Mouse (Mus musculus) CD4-positive, CD25-positive, alpha-beta regulatory T cell (primary cell): ENCODE data around the gene Vmac. TPM values are rescaled to one million over a fixed set of nuclear protein-coding genes. Genes with fewer than 3 reads are reported as not detected.

Experiments
- polyA plus RNA-seq: library from polyadenylated mRNA; unstranded; fragments of 100-300 nt; shearing (Covaris generic); gene quantifications from one replicate; pipeline ENCODE4 v1.2.1, GENCODE M21; 2017

Gene Vmac
- polyA plus RNA-seq: 21.2 TPM

GRCm38 (mm10) chr17:56717363-56718058 is at the start of gene Vmac, which contains the start of gene Ndufa11:
Vmac (minus strand) TSS chr17:56718022.
Ndufa11 (plus strand) TSS chr17:56717767.

GRCm38 (mm10) chr17:56764474-56765354 is 46.9 kb upstream of the Vmac start, which contains the start of gene Dus3l:
Dus3l (plus strand) TSS chr17:56764757.

DNA sequence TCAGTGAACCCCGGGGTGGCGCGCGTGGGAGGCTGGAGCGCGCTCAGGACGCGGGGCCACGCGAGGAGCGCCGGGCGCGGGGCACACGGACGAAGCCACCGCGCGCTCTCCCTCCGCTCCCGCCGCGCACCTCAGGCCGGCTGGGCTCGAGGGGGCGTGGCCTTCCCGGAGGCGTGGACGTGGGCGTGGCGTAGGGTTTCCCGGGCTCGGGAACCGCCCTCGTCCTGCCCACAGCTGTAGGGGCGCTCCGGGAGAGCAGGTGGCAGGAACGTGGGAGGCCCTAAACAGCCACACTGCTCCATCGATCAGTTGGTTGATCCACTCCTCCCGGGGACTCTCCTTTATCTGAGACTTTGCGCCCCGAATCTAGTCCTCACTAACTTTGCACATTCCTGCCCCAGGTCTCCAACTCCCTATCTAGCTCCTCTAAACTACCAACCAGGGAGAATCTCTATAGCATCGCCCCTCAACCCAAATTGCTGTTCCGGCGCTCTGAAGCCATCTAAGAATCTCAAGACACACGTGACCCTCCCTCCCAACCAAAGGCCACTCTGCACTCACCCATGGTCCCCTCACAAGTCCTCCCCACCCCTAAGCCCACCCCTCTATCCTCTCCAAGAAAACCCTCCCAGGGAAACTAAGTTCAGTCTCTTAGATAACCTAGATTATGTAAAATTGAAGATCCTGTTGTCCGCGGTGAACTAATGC is 39.7 kb upstream of the Vmac start, which contains the start of gene Nrtn:
Gene Nrtn (minus strand): TSS at position 115 of the 708 bp plus-strand sequence.

DNA sequence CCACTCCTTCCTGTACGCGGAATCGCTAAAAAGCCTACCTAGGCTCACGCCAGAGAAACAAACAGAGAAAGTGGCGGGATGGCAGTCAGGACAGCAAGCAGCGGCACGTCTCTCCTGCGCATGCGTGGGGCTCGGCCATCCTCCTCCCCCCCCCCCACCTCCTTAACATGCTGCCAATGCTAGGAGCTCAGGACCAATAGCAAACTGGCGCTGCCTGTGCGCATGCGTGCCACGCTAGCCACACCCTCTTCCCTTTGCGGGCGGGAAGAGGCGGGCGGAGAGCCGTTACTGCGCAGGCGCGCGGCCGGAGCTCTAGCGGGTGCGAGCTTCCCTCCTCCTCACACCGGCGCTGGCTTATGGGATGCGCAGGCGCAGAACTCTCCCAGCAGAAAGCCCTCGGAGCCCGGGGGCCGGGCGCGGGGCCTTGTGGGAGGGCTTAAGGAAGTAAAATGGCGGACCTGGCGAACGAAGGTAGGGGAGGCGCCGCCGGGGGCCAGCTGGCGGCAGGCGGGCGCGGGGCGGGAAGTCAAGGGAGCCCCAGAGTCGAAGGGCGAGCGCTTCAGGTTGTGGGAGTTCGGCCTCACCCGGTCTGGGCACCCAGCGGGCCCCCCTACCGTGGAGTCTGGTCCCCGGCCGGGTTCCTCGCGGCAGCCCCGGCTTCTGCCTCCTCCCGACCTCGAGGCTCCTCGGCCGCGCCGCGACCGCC is 44.7 kb downstream of the Vmac start, which contains the start of gene Ranbp3:
Gene Ranbp3 (plus strand): TSS at position 354 of the 706 bp plus-strand sequence.

Other genes starting within 250 kb of the Vmac start
- gene Ptprs, start 241.5 kb downstream of the Vmac start, polyA plus RNA-seq: 44.4 TPM
- gene Znrf4, start 205.6 kb downstream of the Vmac start, polyA plus RNA-seq: not detected
- gene Gm20219, start 163.6 kb downstream of the Vmac start, polyA plus RNA-seq: 1.4 TPM
- 151 TPM for gene Safb2, start 133.4 kb downstream of the Vmac start, polyA plus RNA-seq
- 170 TPM for gene Safb, start 133.2 kb downstream of the Vmac start, polyA plus RNA-seq
- gene 2410015M20Rik, start 108.3 kb downstream of the Vmac start, polyA plus RNA-seq: 197 TPM
- 1,792 TPM for gene Rpl36, start 104.6 kb downstream of the Vmac start, polyA plus RNA-seq
- 47.3 TPM for gene Lonp1, start 91.1 kb downstream of the Vmac start, polyA plus RNA-seq
- 2.0 TPM for gene Catsperd, start 89.9 kb downstream of the Vmac start, polyA plus RNA-seq
- 110 TPM for gene Ranbp3, start 44.7 kb downstream of the Vmac start, polyA plus RNA-seq
- 249 TPM for gene Ndufa11, start 255 bp downstream of the Vmac start, polyA plus RNA-seq
- gene Nrtn, start 39.5 kb upstream of the Vmac start, polyA plus RNA-seq: 0.18 TPM
- 57.9 TPM for gene Dus3l, start 46.7 kb upstream of the Vmac start, polyA plus RNA-seq
- 1.8 TPM for gene Prr22, start 52.2 kb upstream of the Vmac start, polyA plus RNA-seq
- 1.4 TPM for gene Rfx2, start 113.0 kb upstream of the Vmac start, polyA plus RNA-seq
- gene Acsbg2, start 156.4 kb upstream of the Vmac start, polyA plus RNA-seq: not detected
- 0.24 TPM for gene 1700061G19Rik, start 157.5 kb upstream of the Vmac start, polyA plus RNA-seq
- gene Mllt1, start 217.4 kb upstream of the Vmac start, polyA plus RNA-seq: 42.0 TPM